Comparison of ENCODE assay signal across 10 mouse cellular contexts in genomic region chr6:120154526-120155309, GRCm38 (mm10).
DNase-seq lines count a peak whose midpoint lies in the region; ATAC-seq and TF ChIP-seq lines count a peak whose summit lies in the region.
"Had no signal": no experiment of that assay in that cellular context is flagged by ENCODE, and none has a peak within 500 bp of the region (broad histone marks: within the 10 kb centered on the region; RNA-seq: fewer than 3 reads in every experiment).

No protein-coding gene starts in this region.

- no peak overlapping the region for H3K9ac ChIP-seq in MEL (ENCODE audit: control insufficient read depth, low read depth, low read length, poor library complexity, severe bottlenecking)
- H3K9ac ChIP-seq: stomach, embryonic 15.5 days had no signal

- ATAC-seq in hematopoietic stem cell, adult 5-6 weeks (replicated peaks in 1 of 2; ENCODE audit: insufficient read depth in 1 of 2, low FRiP score in 2 of 2, low TSS enrichment in 1 of 2, low read depth in 1 of 2, poor library complexity in 2 of 2, severe bottlenecking in 2 of 2), result peak; percentile 81 to 84

- no peak for TF ChIP-seq RAD21 in MEL (IDR thresholded peaks at IDR 0.05; ENCODE audit: low read depth, low read length)

- no peak for TF ChIP-seq EP300 in MEL (IDR thresholded peaks at IDR 0.05; ENCODE audit: low read depth in 1 of 2, low read length in 2 of 2)

- no peaks in the 10 kb centered on the region for H3K9me3 ChIP-seq in MEL (replicated peaks; ENCODE audit: insufficient read depth, low read length)
- H3K9me3 ChIP-seq: stomach, embryonic 15.5 days had no signal

- peaks cover 0 to 20% of the 10 kb centered on the region in 2 experiments; a peak in 2 of 4 replicates for H3K36me3 ChIP-seq in MEL (ENCODE audit: control insufficient read depth in 1 of 2, insufficient read depth in 2 of 2, low read length in 2 of 2)
- H3K36me3 ChIP-seq in small intestine, adult 2 months (ENCODE audit: control insufficient read depth, insufficient read depth, low read length), result no peaks in the 10 kb centered on the region
- H3K36me3 ChIP-seq: stomach, embryonic 15.5 days had no signal

- TF ChIP-seq CTCF in MEL (IDR thresholded peaks at IDR 0.05 in 2 of 3, conservative IDR thresholded peaks at IDR 0.05 in 1 of 3; ENCODE audit: control insufficient read depth in 1 of 3, insufficient read depth in 1 of 3, low read depth in 2 of 3, low read length in 3 of 3, poor library complexity in 1 of 3, severe bottlenecking in 1 of 3), result no peak
- no peak for TF ChIP-seq CTCF in small intestine, adult 2 months (IDR thresholded peaks at IDR 0.05; ENCODE audit: extremely low read depth, insufficient read length, insufficient replicate concordance, low read depth, low read length)

- DNase-seq in layer of hippocampus, adult 9-11 months, result peak; percentile 65
- DNase-seq in layer of hippocampus, postnatal 14 days (ENCODE audit: low spot score in 2 of 2), result no peak
- DNase-seq in MEL (ENCODE audit: low read depth, low spot score) (peak; percentile 48), adipocyte (ENCODE audit: low spot score) (no peak)
- no peak for DNase-seq in Muller cell, postnatal 12 days (ENCODE audit: inconsistent ontology term)
- no peak for DNase-seq in yolk sac, embryonic 10.5 days (ENCODE audit: low spot score)
- DNase-seq: lung, adult 2 months had no signal

- no peak for TF ChIP-seq POLR2A in MEL (IDR thresholded peaks at IDR 0.05; ENCODE audit: control insufficient read depth in 1 of 2, insufficient read depth in 1 of 2, low read depth in 1 of 2, low read length in 2 of 2, poor library complexity in 1 of 2)
- TF ChIP-seq POLR2A in small intestine, adult 2 months (IDR thresholded peaks at IDR 0.05; ENCODE audit: low read depth, low read length), result no peak

- no peak overlapping the region for H3K27ac ChIP-seq in MEL (ENCODE audit: control insufficient read depth, low read depth, low read length)
- 0 out of 2 replicates have a peak overlapping the region, but pooled peaks have one; percentile 23 for H3K27ac ChIP-seq in small intestine, adult 2 months (ENCODE audit: insufficient read depth, low read depth, low read length)
- H3K27ac ChIP-seq: stomach, embryonic 15.5 days had no signal

- H3K4me1 ChIP-seq in MEL (ENCODE audit: control insufficient read depth in 1 of 2, insufficient read depth in 2 of 2, low read length in 2 of 2), result peaks cover 4 to 38% of the 10 kb centered on the region in 2 experiments
- peaks cover 6% of the 10 kb centered on the region for H3K4me1 ChIP-seq in small intestine, adult 2 months (ENCODE audit: control insufficient read depth, insufficient read depth, insufficient read length, low read length)

- H3K27me3 ChIP-seq in MEL (ENCODE audit: control insufficient read depth in 1 of 2, insufficient read depth in 2 of 2, low read length in 2 of 2), result no peaks in the 10 kb centered on the region
- H3K27me3 ChIP-seq in small intestine, adult 2 months (ENCODE audit: control insufficient read depth, insufficient read depth, low read length), result no peaks in the 10 kb centered on the region
- H3K27me3 ChIP-seq: stomach, embryonic 15.5 days had no signal

- 58% methylated on average over 5 of the region's 5 CpGs for WGBS in small intestine, adult 2 months

- H3K4me3 ChIP-seq in MEL (ENCODE audit: control insufficient read depth in 1 of 2, insufficient read depth in 1 of 2, low read depth in 2 of 2, low read length in 2 of 2), result no peak overlapping the region
- no peak overlapping the region for H3K4me3 ChIP-seq in small intestine, adult 2 months (ENCODE audit: low read depth, low read length)
- H3K4me3 ChIP-seq: stomach, embryonic 15.5 days had no signal

- H3K79me2 ChIP-seq in MEL (ENCODE audit: control insufficient read depth, insufficient read depth, low read length, poor library complexity), result no peaks in the 10 kb centered on the region

TF ChIP-seq in MEL, 35 proteins besides CTCF, POLR2A, EP300 and RAD21:
- no peak for TF ChIP-seq KAT2A (conservative IDR thresholded peaks at IDR 0.05; ENCODE audit: low read depth, low read length)
- TF ChIP-seq ZKSCAN1 (IDR thresholded peaks at IDR 0.05; ENCODE audit: low read depth, low read length), result no peak
- TF ChIP-seq USF1 (IDR thresholded peaks at IDR 0.05; ENCODE audit: low read depth, low read length), result no peak
- no peak for TF ChIP-seq RCOR1 (IDR thresholded peaks at IDR 0.05; ENCODE audit: low read depth, low read length)
- TF ChIP-seq CHD2 (IDR thresholded peaks at IDR 0.05; ENCODE audit: low read length), result no peak
- no peak for TF ChIP-seq TAL1 (IDR thresholded peaks at IDR 0.05; ENCODE audit: low read length)
- no peak for TF ChIP-seq ZC3H11A (IDR thresholded peaks at IDR 0.05; ENCODE audit: low read depth, low read length)
- no peak for TF ChIP-seq USF2 (IDR thresholded peaks at IDR 0.05; ENCODE audit: borderline replicate concordance in 1 of 2, insufficient read depth in 1 of 2, low read depth in 1 of 2, low read length in 2 of 2)
- no peak for TF ChIP-seq MXI1 (IDR thresholded peaks at IDR 0.05; ENCODE audit: low read depth, low read length)
- no peak for TF ChIP-seq POLR2AphosphoS5 (IDR thresholded peaks at IDR 0.05; ENCODE audit: borderline replicate concordance, low read depth, low read length)
- TF ChIP-seq ELF1 (IDR thresholded peaks at IDR 0.05; ENCODE audit: low read depth, low read length), result no peak
- TF ChIP-seq MEF2A (IDR thresholded peaks at IDR 0.05; ENCODE audit: extremely low read depth, insufficient replicate concordance, low read depth, low read length, poor library complexity, severe bottlenecking), result no peak
- TF ChIP-seq BHLHE40 (IDR thresholded peaks at IDR 0.05; ENCODE audit: borderline replicate concordance, low read depth, low read length), result no peak
- no peak for TF ChIP-seq HCFC1 (IDR thresholded peaks at IDR 0.05; ENCODE audit: low read depth, low read length)
- TF ChIP-seq TCF12 (IDR thresholded peaks at IDR 0.05; ENCODE audit: low read depth, low read length), result no peak
- no peak for TF ChIP-seq ETS1 (IDR thresholded peaks at IDR 0.05; ENCODE audit: low read depth, low read length)
- TF ChIP-seq GATA1 (IDR thresholded peaks at IDR 0.05; ENCODE audit: low read depth, low read length), result no peak
- TF ChIP-seq MYC (IDR thresholded peaks at IDR 0.05; ENCODE audit: low read depth, low read length), result no peak
- no peak for TF ChIP-seq SMC3 (IDR thresholded peaks at IDR 0.05; ENCODE audit: low read depth, low read length)

Comparison
In these comparisons a context has a peak if more than half of its experiments do, and no peak if none do; other contexts are left out.
1. DNase-seq: peak in layer of hippocampus, adult 9-11 months (single experiment) and MEL (single experiment); none in layer of hippocampus, postnatal 14 days (0 of 2), Muller cell, postnatal 12 days (single experiment), adipocyte (single experiment) and yolk sac, embryonic 10.5 days (single experiment).